13 mouse cellular contexts compared by ENCODE assay signal in genomic region chr3:45385028-45385427, GRCm38 (mm10). TPM values are rescaled to one million over a fixed set of nuclear protein-coding genes. Genes with fewer than 3 reads are reported as not detected.
A peak's percentile ranks its signal among the peaks of the same experiment; 100 is the strongest.
DNase-seq lines count a peak whose midpoint lies in the region; ATAC-seq lines count a peak whose summit lies in the region.
"Had no signal": no experiment of that assay in that cellular context is flagged by ENCODE, and none has a peak within 500 bp of the region (broad histone marks: within the 10 kb centered on the region; RNA-seq: fewer than 3 reads in every experiment).

No protein-coding gene starts in this region.

- intact Hi-C loops in left cerebral cortex, postnatal 10 days (cut with DNase I) = no loop called here

- H3K27me3 ChIP-seq in midbrain, embryonic 11.5 days (ENCODE audit: control insufficient read depth, insufficient read depth, low read length) = peaks cover 16% of the 10 kb centered on the region
- peaks cover 41% of the 10 kb centered on the region for H3K27me3 ChIP-seq in midbrain, embryonic 10.5 days (ENCODE audit: low read depth, poor library complexity, severe bottlenecking)
- H3K27me3 ChIP-seq in forebrain, embryonic 15.5 days = no peaks in the 10 kb centered on the region

- H3K36me3 ChIP-seq in midbrain, embryonic 11.5 days (ENCODE audit: control insufficient read depth, insufficient read depth, low read length) = no peaks in the 10 kb centered on the region
- no peaks in the 10 kb centered on the region for H3K36me3 ChIP-seq in midbrain, embryonic 10.5 days
- no peaks in the 10 kb centered on the region for H3K36me3 ChIP-seq in forebrain, embryonic 15.5 days
- H3K36me3 ChIP-seq: G1E; liver, embryonic 15.5 days had no signal

- 21% methylated on average over 3 of the region's 3 CpGs for WGBS in midbrain, embryonic 11.5 days
- WGBS in midbrain, embryonic 10.5 days = 40% methylated on average over 3 of the region's 3 CpGs
- WGBS in forebrain, embryonic 15.5 days = 9% methylated on average over 3 of the region's 3 CpGs

- no peak overlapping the region for H3K4me2 ChIP-seq in midbrain, embryonic 11.5 days
- H3K4me2 ChIP-seq in forebrain, embryonic 15.5 days (replicated peaks) = peak overlapping the region; percentile 37
- H3K4me2 ChIP-seq: liver, embryonic 15.5 days had no signal

- H3K27ac ChIP-seq in midbrain, embryonic 11.5 days (ENCODE audit: low read depth, low read length) = no peak overlapping the region
- no peak overlapping the region for H3K27ac ChIP-seq in midbrain, embryonic 10.5 days (replicated peaks)
- H3K27ac ChIP-seq in forebrain, embryonic 15.5 days (replicated peaks) = peak overlapping the region; percentile 43; the same call in 1 of the 2 replicates
- H3K27ac ChIP-seq: liver, embryonic 15.5 days had no signal

- no peaks in the 10 kb centered on the region for H3K9me3 ChIP-seq in midbrain, embryonic 11.5 days (ENCODE audit: control insufficient read depth, low read length)
- H3K9me3 ChIP-seq in midbrain, embryonic 10.5 days (replicated peaks) = no peaks in the 10 kb centered on the region
- H3K9me3 ChIP-seq in forebrain, embryonic 15.5 days = no peaks in the 10 kb centered on the region
- H3K9me3 ChIP-seq: liver, embryonic 15.5 days had no signal

- no peak overlapping the region for H3K4me3 ChIP-seq in midbrain, embryonic 11.5 days (ENCODE audit: low read depth, low read length)
- H3K4me3 ChIP-seq in midbrain, embryonic 10.5 days = no peak overlapping the region
- H3K4me3 ChIP-seq in forebrain, embryonic 15.5 days = peak overlapping the region; percentile 6
- H3K4me3 ChIP-seq: liver, embryonic 15.5 days had no signal

- H3K9ac ChIP-seq in midbrain, embryonic 11.5 days (ENCODE audit: low read length) = no peak overlapping the region
- peak overlapping the region; percentile 30; the same call in 1 of the 2 replicates for H3K9ac ChIP-seq in forebrain, embryonic 15.5 days (replicated peaks)
- H3K9ac ChIP-seq: liver, embryonic 15.5 days had no signal

- peaks cover 6% of the 10 kb centered on the region for H3K4me1 ChIP-seq in midbrain, embryonic 11.5 days (ENCODE audit: control insufficient read depth, insufficient read depth, low read length)
- H3K4me1 ChIP-seq in midbrain, embryonic 10.5 days = peaks cover 26% of the 10 kb centered on the region
- H3K4me1 ChIP-seq in forebrain, embryonic 15.5 days = peaks cover 39% of the 10 kb centered on the region
- H3K4me1 ChIP-seq: liver, embryonic 15.5 days had no signal

- DNase-seq in midbrain, embryonic 11.5 days (ENCODE audit: low spot score, missing footprints) = no peak
- no peak for DNase-seq in midbrain, embryonic 10.5 days (ENCODE audit: low spot score)
- peak; percentile 25 to 50 for DNase-seq in left cerebral cortex, postnatal 10 days (ENCODE audit: extremely low spot score in 1 of 2, low spot score in 2 of 2)
- DNase-seq in retina, postnatal 1 day = peak; percentile 81
- DNase-seq in testis, postnatal 14 days (ENCODE audit: low spot score) = no peak
- DNase-seq: adrenal gland, adult 2 months; gastrocnemius, postnatal 14 days; heart, postnatal 4 days; kidney, postnatal 36 days had no signal

- ATAC-seq in midbrain, embryonic 11.5 days (ENCODE audit: low FRiP score) = peak; percentile 51; the same call in 1 of the 2 replicates
- ATAC-seq in forebrain, embryonic 15.5 days (replicated peaks) = peak; percentile 76
- ATAC-seq in erythroid progenitor cell, adult 5-6 weeks (replicated peaks; ENCODE audit: low FRiP score, poor library complexity, severe bottlenecking) = no peak

RNA-seq across cellular contexts. Expression of gene Pcdh10, which starts 6.8 kb away (rescaled TPM):
- polyA plus RNA-seq in midbrain, embryonic 11.5 days (2014; fragmentation: Nextera tagmentation; extraction: Ambion mirVana) = 4.2 and 4.4 TPM in 2 replicates
- polyA plus RNA-seq in midbrain, embryonic 10.5 days (2016; fragmentation: Nextera tagmentation; extraction: Ambion mirVana) = 0.75 and 1.8 TPM in 2 replicates
- polyA plus RNA-seq in forebrain, embryonic 15.5 days (2015; fragmentation: Nextera tagmentation; extraction: Ambion mirVana) = 12.5 and 13.8 TPM in 2 replicates
- 100 to 1,000 TPM; 190 to 207 TPM for total RNA-seq in left cerebral cortex, postnatal 10 days (2021)
- total RNA-seq in erythroid progenitor cell, adult 5-6 weeks (2015; ENCODE audit: low replicate concordance) = not detected in 2 replicates
- total RNA-seq in erythroid progenitor cell, adult 5-6 weeks (2017; ENCODE audit: low replicate concordance) = not detected in 2 replicates
- polyA plus RNA-seq: G1E had no signal

Comparison
In these comparisons a context has a peak if more than half of its experiments do, and no peak if none do; other contexts are left out.
1. DNase-seq: peak in left cerebral cortex, postnatal 10 days (2 of 2) and retina, postnatal 1 day (single experiment); none in midbrain, embryonic 11.5 days (single experiment), midbrain, embryonic 10.5 days (single experiment) and testis, postnatal 14 days (single experiment).